Mouse (Mus musculus): ENCODE data around the gene Lsm14b. TPM values are rescaled to one million over a fixed set of nuclear protein-coding genes. Genes with fewer than 3 reads are reported as not detected.
A peak's percentile ranks its signal among the peaks of the same experiment; 100 is the strongest.

Gene Lsm14b
- polyA plus RNA-seq, 1 experiment from 2014 or later = 1.7 TPM

GRCm38 (mm10) chr2:180010686-180011085 is 14.1 kb upstream of the Lsm14b start:
- H3K4me1 ChIP-seq (ENCODE audit: insufficient read depth) = no peaks in the 10 kb centered on the region
- H3K4me2 ChIP-seq (ENCODE audit: low read depth, low read length) = no peak overlapping the region
- H3K27ac ChIP-seq (ENCODE audit: low read depth) = no peak overlapping the region
- WGBS (ENCODE audit: insufficient replicate concordance) = 79% methylated on average over 7 of the region's 7 CpGs
- DNase-seq (peak; percentile 4), ATAC-seq (no peak)
- H3K27me3 ChIP-seq (ENCODE audit: insufficient read depth, low read length) = no peaks in the 10 kb centered on the region
- TF ChIP-seq EP300 (IDR thresholded peaks at IDR 0.05; ENCODE audit: low read depth) = no peak
- TF ChIP-seq CTCF (IDR thresholded peaks at IDR 0.05; ENCODE audit: low read depth) = no peak
- H3K9me3 ChIP-seq (ENCODE audit: low read length) = no peaks in the 10 kb centered on the region
- H3K36me3 ChIP-seq (replicated peaks; ENCODE audit: insufficient read depth, low read length) = no peaks in the 10 kb centered on the region
- no peak overlapping the region for H3K4me3 ChIP-seq (ENCODE audit: low read depth, low read length)
- H3K9ac ChIP-seq (replicated peaks) = no peak overlapping the region

DNA sequence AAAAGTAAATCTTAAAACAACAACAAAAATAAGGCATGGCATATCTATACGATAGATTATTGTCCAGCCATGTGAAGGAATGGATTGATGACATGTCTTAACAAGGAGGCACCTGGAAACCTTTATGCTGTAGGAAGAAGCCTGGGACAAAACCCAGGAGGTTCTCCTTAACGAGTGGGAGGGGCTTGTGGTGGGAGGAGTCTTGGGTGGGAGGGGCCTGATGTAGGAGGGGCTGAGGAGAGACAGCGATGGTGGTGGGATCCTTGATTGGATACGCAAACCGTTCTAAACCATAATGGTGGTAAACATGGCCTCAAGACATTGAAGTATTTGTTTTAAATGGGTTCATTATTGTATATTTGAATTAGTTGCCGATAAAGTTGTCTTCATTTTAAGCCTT is 13.4 kb upstream of the Lsm14b start:
- Histone ChIP-seq H3K36me3 (replicated peaks; ENCODE audit: insufficient read depth, low read length) (no peaks in the 10 kb centered on the region), H3K4me3 (ENCODE audit: low read depth, low read length) (no peak overlapping the region), H3K9ac (replicated peaks) (no peak overlapping the region), H3K4me1 (ENCODE audit: insufficient read depth) (no peaks in the 10 kb centered on the region), H3K27ac (ENCODE audit: low read depth) (no peak overlapping the region), H3K9me3 (ENCODE audit: low read length) (no peaks in the 10 kb centered on the region), H3K4me2 (ENCODE audit: low read depth, low read length) (no peak overlapping the region), H3K27me3 (ENCODE audit: insufficient read depth, low read length) (no peaks in the 10 kb centered on the region)
- DNase-seq = peak; percentile 12
- TF ChIP-seq CTCF (IDR thresholded peaks at IDR 0.05; ENCODE audit: low read depth) = no peak
- no peak for TF ChIP-seq EP300 (IDR thresholded peaks at IDR 0.05; ENCODE audit: low read depth)
- ATAC-seq = no peak
- WGBS (ENCODE audit: insufficient replicate concordance) = 80% methylated on average over 6 of the region's 6 CpGs

DNA sequence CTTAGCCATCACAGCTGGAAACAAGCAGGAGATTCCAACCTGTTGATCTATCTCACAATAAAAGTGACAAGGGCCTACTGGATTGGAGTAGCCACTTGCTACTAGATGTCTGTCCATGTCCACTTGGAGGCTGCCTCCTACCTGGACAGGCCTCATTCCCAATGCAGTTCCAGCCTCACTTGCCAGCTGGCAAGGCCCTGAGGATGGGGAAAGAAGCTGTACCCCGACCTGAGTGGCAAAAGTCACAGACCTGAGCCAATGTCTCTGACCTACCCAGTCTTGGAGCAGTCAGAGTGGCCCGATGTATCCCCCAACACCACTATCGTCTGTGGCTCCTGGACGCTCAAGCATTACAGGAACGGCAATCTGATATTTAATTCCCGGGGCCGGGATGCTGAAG is 11.1 kb upstream of the Lsm14b start:
- Histone ChIP-seq H3K27ac (ENCODE audit: low read depth) (no peak overlapping the region), H3K4me1 (ENCODE audit: insufficient read depth) (no peaks in the 10 kb centered on the region), H3K9ac (replicated peaks) (no peak overlapping the region), H3K36me3 (replicated peaks; ENCODE audit: insufficient read depth, low read length) (no peaks in the 10 kb centered on the region), H3K27me3 (ENCODE audit: insufficient read depth, low read length) (no peaks in the 10 kb centered on the region), H3K4me3 (ENCODE audit: low read depth, low read length) (no peak overlapping the region), H3K4me2 (ENCODE audit: low read depth, low read length) (no peak overlapping the region), H3K9me3 (ENCODE audit: low read length) (no peaks in the 10 kb centered on the region)
- TF ChIP-seq CTCF (IDR thresholded peaks at IDR 0.05; ENCODE audit: low read depth) (no peak), EP300 (IDR thresholded peaks at IDR 0.05; ENCODE audit: low read depth) (no peak)
- WGBS (ENCODE audit: insufficient replicate concordance) = 86% methylated on average over 7 of the region's 7 CpGs
- no peak for ATAC-seq
- DNase-seq = no peak

- H3K9me3 ChIP-seq (ENCODE audit: low read length) = no peaks in the 10 kb centered on the region
- H3K36me3 ChIP-seq (replicated peaks; ENCODE audit: insufficient read depth, low read length) = no peaks in the 10 kb centered on the region
- no peaks in the 10 kb centered on the region for H3K4me1 ChIP-seq (ENCODE audit: insufficient read depth)
- no peak overlapping the region for H3K4me2 ChIP-seq (ENCODE audit: low read depth, low read length)
- H3K4me3 ChIP-seq (ENCODE audit: low read depth, low read length) = no peak overlapping the region
- no peak overlapping the region for H3K27ac ChIP-seq (ENCODE audit: low read depth)
- no peak overlapping the region for H3K9ac ChIP-seq (replicated peaks)
- ATAC-seq (no peak), DNase-seq (no peak)
- TF ChIP-seq CTCF (IDR thresholded peaks at IDR 0.05; ENCODE audit: low read depth) = no peak
- TF ChIP-seq EP300 (IDR thresholded peaks at IDR 0.05; ENCODE audit: low read depth) = no peak
- WGBS (ENCODE audit: insufficient replicate concordance) = 67% methylated on average over 4 of the region's 4 CpGs
- H3K27me3 ChIP-seq (ENCODE audit: insufficient read depth, low read length) = no peaks in the 10 kb centered on the region
These were observed 7.2 kb upstream of the Lsm14b start for GRCm38 (mm10) chr2:180017632-180018031.

GRCm38 (mm10) chr2:180018573-180018972 is 6.2 kb upstream of the Lsm14b start:
- ATAC-seq (no peak), DNase-seq (no peak)
- H3K4me3 ChIP-seq (ENCODE audit: low read depth, low read length) = no peak overlapping the region
- H3K4me1 ChIP-seq (ENCODE audit: insufficient read depth) = no peaks in the 10 kb centered on the region
- no peaks in the 10 kb centered on the region for H3K9me3 ChIP-seq (ENCODE audit: low read length)
- H3K9ac ChIP-seq (replicated peaks) = no peak overlapping the region
- no peaks in the 10 kb centered on the region for H3K36me3 ChIP-seq (replicated peaks; ENCODE audit: insufficient read depth, low read length)
- 73% methylated on average over 9 of the region's 9 CpGs for WGBS (ENCODE audit: insufficient replicate concordance)
- no peaks in the 10 kb centered on the region; the same call in 1 of the 2 replicates for H3K27me3 ChIP-seq (ENCODE audit: insufficient read depth, low read length)
- H3K4me2 ChIP-seq (ENCODE audit: low read depth, low read length) = no peak overlapping the region
- no peak overlapping the region for H3K27ac ChIP-seq (ENCODE audit: low read depth)
- no peak for TF ChIP-seq CTCF (IDR thresholded peaks at IDR 0.05; ENCODE audit: low read depth)
- TF ChIP-seq EP300 (IDR thresholded peaks at IDR 0.05; ENCODE audit: low read depth) = no peak

DNA sequence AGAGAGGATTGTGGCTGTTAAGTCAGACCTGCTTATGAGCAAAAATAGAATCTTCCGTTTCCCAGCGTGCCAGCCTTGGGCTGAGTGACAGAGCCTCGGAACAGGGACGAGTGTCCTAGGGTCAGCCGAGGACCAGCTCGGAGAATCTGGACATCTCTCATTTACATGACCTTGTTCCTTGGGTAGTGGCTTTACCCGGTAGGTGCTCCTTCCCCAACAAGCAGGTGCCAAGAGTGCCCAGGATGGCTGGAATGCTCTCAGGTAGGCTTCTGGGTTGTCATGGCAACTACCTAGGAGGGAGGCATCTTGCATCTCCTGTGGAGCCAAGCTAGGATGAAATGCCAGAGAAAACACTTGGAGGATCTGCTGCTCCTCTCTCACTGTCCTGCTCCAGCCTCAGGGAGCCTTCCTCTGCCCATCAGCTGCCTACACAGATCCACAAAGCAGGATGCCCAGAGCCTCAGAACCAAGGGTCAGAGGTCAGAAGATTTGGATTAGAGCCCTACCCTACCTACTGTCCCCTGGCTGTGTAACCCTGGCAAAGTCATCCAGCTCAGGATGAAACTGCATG is 4.6 kb upstream of the Lsm14b start:
- 77% methylated on average over 7 of the region's 7 CpGs for WGBS (ENCODE audit: insufficient replicate concordance)
- peaks cover 4% of the 10 kb centered on the region; the same call in 1 of the 2 replicates for H3K4me1 ChIP-seq (ENCODE audit: insufficient read depth)
- no peaks in the 10 kb centered on the region; the same call in 1 of the 2 replicates for H3K27me3 ChIP-seq (ENCODE audit: insufficient read depth, low read length)
- DNase-seq (no peak), ATAC-seq (no peak)
- no peak overlapping the region for H3K4me3 ChIP-seq (ENCODE audit: low read depth, low read length)
- no peaks in the 10 kb centered on the region for H3K36me3 ChIP-seq (replicated peaks; ENCODE audit: insufficient read depth, low read length)
- H3K9ac ChIP-seq (replicated peaks) = no peak overlapping the region
- H3K9me3 ChIP-seq (ENCODE audit: low read length) = no peaks in the 10 kb centered on the region
- no peak for TF ChIP-seq CTCF (IDR thresholded peaks at IDR 0.05; ENCODE audit: low read depth)
- TF ChIP-seq EP300 (IDR thresholded peaks at IDR 0.05; ENCODE audit: low read depth) = no peak
- no peak overlapping the region for H3K4me2 ChIP-seq (ENCODE audit: low read depth, low read length)
- no peak overlapping the region for H3K27ac ChIP-seq (ENCODE audit: low read depth)

Data from liver, postnatal 0 days (tissue).